In genomic region chr8:124751191-124751590, GRCm38 (mm10) we compare ENCODE assay signal across 8 mouse cellular contexts. TPM values are rescaled to one million over a fixed set of nuclear protein-coding genes. Genes with fewer than 3 reads are reported as not detected.
DNase-seq lines count a peak whose midpoint lies in the region; ATAC-seq and TF ChIP-seq lines count a peak whose summit lies in the region.

No protein-coding gene starts in this region.

- DNase-seq in left cerebral cortex, adult 2 months (ENCODE audit: extremely low spot score in 1 of 2, low spot score in 2 of 2) = no peak
- no peak for DNase-seq in left cerebral cortex, adult 8-10 months (ENCODE audit: low spot score in 2 of 2)
- DNase-seq in embryonic facial prominence, embryonic 10.5 days (ENCODE audit: low spot score) = peak; percentile 63
- DNase-seq in heart, postnatal 36 days = peak; percentile 14 to 19
- DNase-seq in cerebellum, adult 8-10 months = no peak
- DNase-seq in spleen, adult 12 weeks (ENCODE audit: low spot score) = no peak

- H3K4me3 ChIP-seq in left cerebral cortex, adult 2 months = peak overlapping the region; percentile 41
- peak overlapping the region; percentile 75 for H3K4me3 ChIP-seq in embryonic facial prominence, embryonic 10.5 days
- peak overlapping the region; percentile 65 for H3K4me3 ChIP-seq in liver, embryonic 16.5 days (ENCODE audit: low read depth, low read length)
- peak overlapping the region; percentile 56 for H3K4me3 ChIP-seq in stomach, embryonic 14.5 days (ENCODE audit: low read depth, low read length)

- peaks cover 65% of the 10 kb centered on the region for H3K27me3 ChIP-seq in embryonic facial prominence, embryonic 10.5 days (replicated peaks; ENCODE audit: low read depth, poor library complexity, severe bottlenecking)
- H3K27me3 ChIP-seq in liver, embryonic 16.5 days (ENCODE audit: control insufficient read depth, insufficient read depth, low read depth, low read length) = peaks cover 34% of the 10 kb centered on the region
- H3K27me3 ChIP-seq in stomach, embryonic 14.5 days (ENCODE audit: control insufficient read depth, insufficient read depth, low read length) = 0 out of 2 replicates have a peak, but pooled peaks cover 3% of the 10 kb centered on the region

- peaks cover 48% of the 10 kb centered on the region for H3K4me1 ChIP-seq in embryonic facial prominence, embryonic 10.5 days
- H3K4me1 ChIP-seq in liver, embryonic 16.5 days (ENCODE audit: control insufficient read depth, low read depth, low read length) = peaks cover 28% of the 10 kb centered on the region
- H3K4me1 ChIP-seq in stomach, embryonic 14.5 days (ENCODE audit: control insufficient read depth, insufficient read depth, low read length) = peaks cover 17% of the 10 kb centered on the region; the same call in 1 of the 2 replicates

- no peak overlapping the region for H3K27ac ChIP-seq in left cerebral cortex, adult 2 months
- H3K27ac ChIP-seq in embryonic facial prominence, embryonic 10.5 days (replicated peaks) = peak overlapping the region; percentile 71
- no peak overlapping the region for H3K27ac ChIP-seq in liver, embryonic 16.5 days (ENCODE audit: low read length)
- no peak overlapping the region for H3K27ac ChIP-seq in stomach, embryonic 14.5 days (ENCODE audit: low read length)

- under 1% methylated on average over 31 of the region's 31 CpGs for WGBS in embryonic facial prominence, embryonic 10.5 days
- WGBS in liver, embryonic 16.5 days (ENCODE audit: insufficient replicate concordance) = 1% methylated on average over 31 of the region's 31 CpGs
- under 1% methylated on average over 31 of the region's 31 CpGs for WGBS in stomach, embryonic 14.5 days

- no peaks in the 10 kb centered on the region for H3K36me3 ChIP-seq in embryonic facial prominence, embryonic 10.5 days (replicated peaks)
- no peaks in the 10 kb centered on the region for H3K36me3 ChIP-seq in liver, embryonic 16.5 days (ENCODE audit: control insufficient read depth, insufficient read depth)
- H3K36me3 ChIP-seq in stomach, embryonic 14.5 days (ENCODE audit: control insufficient read depth, insufficient read depth, low read length) = no peaks in the 10 kb centered on the region

- ATAC-seq in liver, embryonic 16.5 days (ENCODE audit: low read depth) = no peak
- no peak; the same call in 1 of the 2 replicates for ATAC-seq in stomach, embryonic 14.5 days (ENCODE audit: insufficient number of reproducible peaks, insufficient read depth, low FRiP score, low read depth)

- H3K9ac ChIP-seq in liver, embryonic 16.5 days (ENCODE audit: low read depth, low read length) = peak overlapping the region; percentile 50; the same call in 1 of the 2 replicates
- peak overlapping the region; percentile 28; the same call in 1 of the 2 replicates for H3K9ac ChIP-seq in stomach, embryonic 14.5 days (replicated peaks; ENCODE audit: low read depth, low read length)

- intact Hi-C loops in left cerebral cortex, adult 2 months (cut with DNase I) = no loop called here
- intact Hi-C loops in heart, postnatal 36 days (cut with DNase I) = no loop called here

- TF ChIP-seq CTCF in left cerebral cortex, adult 2 months (IDR thresholded peaks at IDR 0.05) = no peak

- no peaks in the 10 kb centered on the region for H3K9me3 ChIP-seq in embryonic facial prominence, embryonic 10.5 days
- H3K9me3 ChIP-seq in liver, embryonic 16.5 days (replicated peaks; ENCODE audit: control insufficient read depth, low read length) = no peaks in the 10 kb centered on the region
- H3K9me3 ChIP-seq in stomach, embryonic 14.5 days (ENCODE audit: control insufficient read depth, low read depth, low read length) = no peaks in the 10 kb centered on the region

- H3K4me2 ChIP-seq in liver, embryonic 16.5 days (ENCODE audit: low read depth, low read length) = peak overlapping the region; percentile 64
- peak overlapping the region; percentile 96 for H3K4me2 ChIP-seq in stomach, embryonic 14.5 days (replicated peaks; ENCODE audit: low read depth, low read length)

RNA-seq across cellular contexts. Expression of gene Fam89a, which starts 0.4 kb away (rescaled TPM):
- under 1 TPM; 0.77 to 0.87 TPM for total RNA-seq in left cerebral cortex, adult 2 months (2021)
- total RNA-seq in left cerebral cortex, adult 8-10 months (2022) = 1 to 10 TPM in 2 of 4 experiments, under 1 TPM in 2; 0.28 to 1.6 (median 0.83) TPM
- 6.5 and 7.6 TPM in 2 replicates for polyA plus RNA-seq in embryonic facial prominence, embryonic 10.5 days (2016; fragmentation: Nextera tagmentation; extraction: Ambion mirVana)
- 1 to 10 TPM in 1 of 2 experiments, under 1 TPM in 1; 0.75 to 1.6 TPM for total RNA-seq in heart, postnatal 36 days (2021)
- polyA plus RNA-seq in liver, embryonic 16.5 days (2015; fragmentation: Nextera tagmentation; extraction: Ambion mirVana) = 2.1 and 2.3 TPM in 2 replicates
- polyA plus RNA-seq in stomach, embryonic 14.5 days (2014; fragmentation: Nextera tagmentation; extraction: Ambion mirVana) = 6.1 and 6.4 TPM in 2 replicates

RNA-seq across cellular contexts. Expression of gene Arv1, which starts 29.3 kb away (rescaled TPM):
- total RNA-seq in left cerebral cortex, adult 2 months (2021) = 10 to 100 TPM; 13.0 to 13.9 TPM
- 10 to 100 TPM; 11.4 to 13.0 (median 11.6) TPM for total RNA-seq in left cerebral cortex, adult 8-10 months (2022)
- 31.5 and 33.5 TPM in 2 replicates for polyA plus RNA-seq in embryonic facial prominence, embryonic 10.5 days (2016; fragmentation: Nextera tagmentation; extraction: Ambion mirVana)
- 1 to 10 TPM; 3.6 to 5.6 TPM for total RNA-seq in heart, postnatal 36 days (2021)
- 4.8 and 5.7 TPM in 2 replicates for polyA plus RNA-seq in liver, embryonic 16.5 days (2015; fragmentation: Nextera tagmentation; extraction: Ambion mirVana)
- polyA plus RNA-seq in stomach, embryonic 14.5 days (2014; fragmentation: Nextera tagmentation; extraction: Ambion mirVana) = 25.0 and 27.9 TPM in 2 replicates

RNA-seq across cellular contexts. Expression of gene Ttc13, which starts 29.4 kb away (rescaled TPM):
- total RNA-seq in left cerebral cortex, adult 2 months (2021) = 10 to 100 TPM; 41.4 to 42.6 TPM
- total RNA-seq in left cerebral cortex, adult 8-10 months (2022) = 10 to 100 TPM; 38.5 to 42.9 (median 39.3) TPM
- 47.0 and 48.7 TPM in 2 replicates for polyA plus RNA-seq in embryonic facial prominence, embryonic 10.5 days (2016; fragmentation: Nextera tagmentation; extraction: Ambion mirVana)
- total RNA-seq in heart, postnatal 36 days (2021) = 10 to 100 TPM; 16.7 to 17.4 TPM
- polyA plus RNA-seq in liver, embryonic 16.5 days (2015; fragmentation: Nextera tagmentation; extraction: Ambion mirVana) = 14.2 and 14.6 TPM in 2 replicates
- 45.5 and 46.9 TPM in 2 replicates for polyA plus RNA-seq in stomach, embryonic 14.5 days (2014; fragmentation: Nextera tagmentation; extraction: Ambion mirVana)

RNA-seq across cellular contexts. Expression of gene Trim67, which starts 41.7 kb away (rescaled TPM):
- 1 to 10 TPM; 2.0 to 2.2 TPM for total RNA-seq in left cerebral cortex, adult 2 months (2021)
- total RNA-seq in left cerebral cortex, adult 8-10 months (2022) = 1 to 10 TPM; 2.2 to 2.3 (median 2.2) TPM
- 0.36 and 0.51 TPM in 2 replicates for polyA plus RNA-seq in embryonic facial prominence, embryonic 10.5 days (2016; fragmentation: Nextera tagmentation; extraction: Ambion mirVana)
- under 1 TPM; 0.36 to 0.68 TPM for total RNA-seq in heart, postnatal 36 days (2021)
- 0.02 TPM in 2 replicates for polyA plus RNA-seq in liver, embryonic 16.5 days (2015; fragmentation: Nextera tagmentation; extraction: Ambion mirVana)
- 0.95 and 1.1 TPM in 2 replicates for polyA plus RNA-seq in stomach, embryonic 14.5 days (2014; fragmentation: Nextera tagmentation; extraction: Ambion mirVana)

Comparison
In these comparisons a context has a peak if more than half of its experiments do, and no peak if none do; other contexts are left out.
1. DNase-seq: peak in embryonic facial prominence, embryonic 10.5 days (single experiment) and heart, postnatal 36 days (2 of 2); none in left cerebral cortex, adult 2 months (0 of 2), left cerebral cortex, adult 8-10 months (0 of 2), cerebellum, adult 8-10 months (single experiment) and spleen, adult 12 weeks (single experiment).
2. Peak in every context shown above with its lines, with median percentiles within 50 percentile points of each other: H3K4me3 ChIP-seq.